Mouse (Mus musculus): Measurements from ENCODE around the gene Spocd1.

- no peak for TF ChIP-seq CTCF (IDR thresholded peaks at IDR 0.05; ENCODE audit: borderline replicate concordance, insufficient read depth, low read length)
- TF ChIP-seq POLR2A (IDR thresholded peaks at IDR 0.05; ENCODE audit: low read depth, low read length) = no peak
Observed at GRCm38 (mm10) chr4:129924143-129924542, 4.9 kb upstream of the Spocd1 start.
